Mouse (Mus musculus) CD4-positive, CD25-positive, alpha-beta regulatory T cell, adult 2 months (primary cell): ENCODE measurements at regions not wholly inside any gene's neighbourhood (a gene's known extent, or its start where the extent isn't known, plus 50 kb on each side); places are given as distances from the start of the nearest gene placed in this dataset.
A peak's percentile ranks its signal among the peaks of the same experiment; 100 is the strongest.

Experiments used
- DNase-seq: peaks from one replicate; pipeline ENCODE4 v3.0.0-alpha.2; 2012; ENCODE audit warnings: low read depth, low spot score

DNA sequence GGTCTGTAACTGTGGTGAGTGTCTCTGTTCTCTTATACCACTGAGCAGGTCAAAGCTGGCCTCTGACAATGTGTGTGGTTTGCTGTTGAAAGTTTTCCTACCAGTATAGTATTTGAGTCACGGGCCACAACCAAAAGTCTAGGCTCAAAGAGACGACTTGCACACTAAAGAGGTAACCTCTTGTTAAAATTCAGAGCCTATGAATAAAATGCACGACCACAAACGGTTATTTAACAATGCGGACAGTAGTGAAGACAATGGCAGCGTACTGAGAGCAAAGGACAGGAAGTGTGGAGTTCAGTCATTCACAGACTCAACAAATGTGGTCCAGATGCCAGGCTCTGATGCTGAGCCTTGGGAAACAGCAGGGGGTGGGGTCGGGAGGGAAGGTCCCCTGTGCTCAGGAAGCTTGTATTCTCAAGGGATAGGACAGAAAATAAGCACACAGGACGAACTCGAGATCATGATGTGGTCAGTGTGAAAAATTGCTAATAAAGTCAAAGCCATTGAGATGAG, 160.2 kb upstream of the Spdye4c start:
- DNase-seq: no peak

DNA sequence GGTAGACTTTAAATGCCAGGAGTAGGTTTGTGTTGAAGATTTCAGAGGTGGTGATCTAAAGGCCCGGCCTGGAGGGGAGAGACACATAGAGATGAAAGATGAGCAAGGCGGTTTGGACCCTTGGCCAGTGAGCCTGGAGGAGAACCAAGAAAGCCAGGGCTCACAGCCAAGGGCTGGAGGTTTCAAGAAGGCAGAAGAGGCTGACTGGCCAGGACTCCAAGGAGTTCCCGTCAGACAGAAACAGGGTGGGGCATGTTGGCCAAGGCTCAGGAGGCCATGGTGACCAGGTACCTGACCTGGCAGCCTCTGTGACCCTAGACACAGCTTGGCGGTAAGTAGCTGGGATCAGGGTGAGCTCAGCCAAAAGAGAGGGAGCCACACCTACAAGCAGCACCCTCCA, 159.3 kb upstream of the Spdye4c start:
- no peak for DNase-seq

DNA sequence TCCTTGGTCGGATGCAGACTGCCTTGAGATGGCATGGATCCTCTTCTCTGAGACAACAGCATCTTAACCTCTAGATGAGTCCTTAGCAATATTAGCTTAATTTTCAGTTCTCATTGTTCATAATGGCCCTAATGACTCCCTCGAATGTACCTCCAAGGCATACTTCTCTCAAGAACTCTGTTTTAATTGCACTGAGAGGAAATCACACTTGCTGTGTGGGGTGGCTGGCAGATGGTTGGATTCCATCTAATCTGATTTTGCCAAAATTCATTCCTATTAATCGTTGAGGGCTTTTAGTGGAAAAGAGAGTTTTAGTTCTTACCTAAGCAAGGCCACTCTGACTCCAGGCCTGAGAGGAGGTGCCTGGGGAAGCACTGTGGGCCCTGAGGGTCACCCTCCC, 158.3 kb upstream of the Spdye4c start:
- DNase-seq: no peak

DNA sequence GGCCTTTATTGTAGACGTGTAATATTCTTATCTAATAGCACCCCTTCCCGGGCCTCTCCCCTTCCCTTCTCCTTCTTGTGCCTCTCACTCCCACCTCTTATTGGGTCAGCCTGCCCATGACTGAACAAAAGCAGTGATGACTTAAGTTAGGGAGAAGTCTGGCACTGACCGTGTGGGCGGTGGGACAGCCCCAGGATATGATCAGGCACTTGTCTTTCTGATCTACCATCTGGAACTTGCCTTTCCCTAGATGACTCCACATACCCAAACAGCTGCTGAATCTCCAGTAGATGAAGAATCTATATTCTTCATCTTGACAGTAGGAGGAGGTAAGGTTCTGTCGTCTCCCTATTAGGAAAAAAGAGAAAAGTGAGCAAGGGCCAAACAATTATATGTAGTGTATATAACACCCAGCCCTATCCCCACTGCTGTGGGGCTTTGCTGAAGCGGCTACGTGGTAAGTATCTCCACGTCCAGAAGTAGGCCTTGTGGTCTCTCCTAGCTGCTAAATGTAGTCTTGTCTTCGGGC, 157.4 kb upstream of the Spdye4c start:
- no peak for DNase-seq

DNA sequence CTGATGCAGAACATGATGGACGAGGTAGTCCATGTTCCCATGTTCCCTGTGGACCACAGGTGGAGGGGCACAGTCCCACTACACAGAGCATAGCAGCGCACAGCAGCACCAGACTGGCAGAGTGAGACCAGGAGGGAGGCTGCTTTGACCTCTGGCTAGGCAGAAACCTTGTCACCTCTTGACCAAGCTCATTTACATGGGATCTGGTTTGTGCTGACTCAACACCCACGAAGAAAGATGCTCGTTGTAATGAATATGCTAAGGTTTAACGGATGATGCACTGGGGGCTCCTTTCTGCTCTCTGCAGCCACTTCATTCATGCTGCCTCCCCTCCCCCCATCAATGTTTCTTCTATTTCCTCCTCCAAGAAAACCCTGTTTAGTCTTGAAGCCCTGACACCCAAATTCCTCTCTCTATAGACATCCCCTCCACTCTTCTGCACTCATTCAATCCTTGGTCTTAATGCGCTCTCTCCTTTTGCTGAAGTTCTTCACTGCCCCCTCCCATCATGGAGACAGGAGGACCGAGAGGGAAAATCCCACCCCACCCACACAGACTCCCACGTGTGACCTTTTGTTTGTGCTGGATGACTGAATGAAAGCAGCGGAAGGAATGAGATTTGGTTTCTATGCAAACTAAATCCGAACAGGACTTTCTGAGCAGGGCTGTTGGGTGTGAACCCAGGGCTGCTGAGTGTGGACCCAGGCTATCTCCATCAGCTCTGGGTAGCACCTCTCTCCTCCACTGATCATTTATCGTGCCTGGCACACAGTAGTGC, 156.6 kb upstream of the Spdye4c start:
- no peak for DNase-seq

DNA sequence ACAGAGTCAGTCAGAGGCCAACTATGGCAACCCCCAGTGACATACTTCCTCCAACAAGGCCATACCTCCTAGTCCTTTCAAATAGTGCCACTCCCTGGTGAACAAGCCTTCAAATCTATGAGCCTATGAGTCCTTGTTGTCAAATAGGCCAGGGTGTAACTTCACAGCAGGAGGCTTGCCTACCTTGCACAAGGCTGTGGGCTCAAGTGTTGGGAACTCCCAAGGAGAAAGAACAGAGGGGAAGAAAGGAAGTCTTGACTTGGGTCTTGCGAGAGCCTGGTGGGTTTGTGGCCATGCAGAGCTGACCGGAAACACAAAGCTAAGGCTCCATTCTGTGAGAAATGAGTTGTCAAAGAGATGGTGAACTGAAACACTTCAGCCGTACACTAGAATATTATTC, 154.6 kb upstream of the Spdye4c start:
- DNase-seq: no peak

DNA sequence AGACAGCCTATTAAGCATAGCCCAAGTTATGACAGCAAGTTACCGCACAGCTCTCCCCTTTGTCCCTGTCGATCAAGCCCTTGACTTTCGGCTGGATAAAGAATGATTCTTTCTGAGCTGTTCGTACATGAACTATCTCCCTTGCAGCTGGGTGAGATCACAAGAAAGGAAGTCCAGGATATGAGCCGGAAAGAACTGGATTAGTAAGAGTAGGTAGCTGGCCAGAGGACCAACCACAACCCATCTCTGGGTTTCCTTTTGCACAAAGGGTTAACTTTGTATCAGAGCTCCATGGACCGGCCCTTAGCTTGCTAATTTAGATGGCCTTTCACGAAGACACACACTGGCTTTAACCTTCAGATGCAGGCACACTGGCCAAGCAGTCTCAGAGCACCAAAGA, 153.3 kb upstream of the Spdye4c start:
- DNase-seq: no peak

DNA sequence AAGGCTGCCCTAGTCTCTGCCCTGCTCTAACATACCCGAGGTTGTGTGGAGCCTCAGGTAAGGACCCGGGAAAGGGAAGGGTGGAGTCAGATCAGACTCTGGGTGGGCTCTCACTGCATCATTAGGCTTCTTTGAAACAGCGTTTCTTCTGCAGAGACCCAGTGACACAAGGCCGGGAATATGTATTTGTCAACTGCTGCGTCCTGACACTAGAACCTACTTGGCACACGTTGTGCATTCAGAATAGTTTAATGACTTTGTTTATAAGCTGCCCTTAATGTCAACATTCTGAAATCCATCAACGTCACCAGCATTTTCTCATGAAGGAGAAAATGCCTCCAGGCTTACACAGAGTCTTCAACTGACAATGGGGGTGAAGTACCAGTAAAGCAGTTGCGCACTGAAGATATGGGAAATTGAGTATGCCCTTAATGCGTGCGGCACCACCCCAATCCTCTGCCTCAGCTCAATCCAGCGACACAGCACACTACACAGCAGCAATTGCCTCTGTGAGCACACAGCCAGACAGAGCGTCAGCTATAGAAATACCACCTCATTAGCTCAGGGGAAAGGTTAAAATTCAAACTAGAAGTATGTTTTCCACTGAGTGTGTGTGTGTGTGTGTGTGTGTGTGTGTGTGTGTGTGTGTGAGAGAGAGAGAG, 152.7 kb upstream of the Spdye4c start:
- no peak for DNase-seq

DNA sequence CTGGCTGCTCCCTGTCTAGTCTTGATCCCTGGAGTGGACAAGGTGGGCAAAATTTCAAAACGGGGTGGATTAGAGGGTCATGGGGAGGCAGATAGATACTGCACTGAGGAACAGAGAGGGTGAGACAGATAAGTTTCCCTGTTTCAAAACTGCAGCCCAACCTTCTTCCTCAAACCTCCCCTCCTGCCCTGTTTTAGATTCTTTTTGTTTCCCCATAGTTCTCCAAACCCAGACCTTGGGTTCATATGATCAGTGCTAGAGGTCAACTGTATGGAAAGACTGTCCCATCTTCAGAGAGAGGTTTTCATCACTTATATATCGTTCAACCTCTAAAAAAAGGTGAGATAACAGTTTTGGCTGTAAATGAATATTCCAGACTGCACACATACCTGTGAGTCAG, 152.1 kb upstream of the Spdye4c start:
- no peak for DNase-seq

DNA sequence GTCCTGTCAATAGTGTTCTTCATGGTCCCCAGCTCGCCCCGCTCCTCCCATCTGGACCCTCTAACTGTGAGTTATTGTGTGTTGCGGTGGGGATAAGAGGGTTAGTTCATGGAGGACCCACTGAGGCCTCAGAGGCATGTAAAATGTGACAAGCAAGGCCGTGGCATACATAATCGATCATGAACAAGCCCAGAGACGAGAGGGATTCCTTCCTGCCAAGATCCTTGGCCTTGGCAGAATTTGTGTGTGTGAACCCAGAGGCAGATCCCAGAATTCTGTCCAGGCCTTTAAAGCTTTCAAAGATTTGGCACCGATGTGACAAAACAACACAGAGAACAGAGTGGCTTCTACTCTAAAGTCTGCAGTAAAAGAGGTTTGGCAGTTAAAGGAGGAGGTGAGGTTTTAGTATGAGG, 146.4 kb upstream of the Spdye4c start:
- DNase-seq: no peak

DNA sequence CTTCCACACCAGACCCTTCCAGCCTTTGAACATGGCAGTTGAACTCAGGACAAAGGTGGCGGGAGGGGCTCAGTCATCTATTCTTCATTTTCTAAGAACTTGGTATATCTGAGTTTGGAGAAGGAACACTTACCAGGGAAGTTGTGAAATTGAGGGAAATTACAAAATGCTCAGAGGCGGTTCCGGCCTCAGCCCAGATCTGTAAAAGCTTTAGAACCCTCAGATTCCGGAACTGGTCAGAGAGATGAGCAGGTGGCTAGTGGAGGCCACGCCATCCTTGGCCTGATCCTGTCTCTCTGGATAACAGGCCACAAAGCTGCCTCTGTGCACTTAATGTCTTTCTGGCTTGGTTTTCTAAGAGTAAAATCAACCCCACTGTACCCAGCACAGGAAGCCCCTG, 145.6 kb upstream of the Spdye4c start:
- DNase-seq: no peak

DNA sequence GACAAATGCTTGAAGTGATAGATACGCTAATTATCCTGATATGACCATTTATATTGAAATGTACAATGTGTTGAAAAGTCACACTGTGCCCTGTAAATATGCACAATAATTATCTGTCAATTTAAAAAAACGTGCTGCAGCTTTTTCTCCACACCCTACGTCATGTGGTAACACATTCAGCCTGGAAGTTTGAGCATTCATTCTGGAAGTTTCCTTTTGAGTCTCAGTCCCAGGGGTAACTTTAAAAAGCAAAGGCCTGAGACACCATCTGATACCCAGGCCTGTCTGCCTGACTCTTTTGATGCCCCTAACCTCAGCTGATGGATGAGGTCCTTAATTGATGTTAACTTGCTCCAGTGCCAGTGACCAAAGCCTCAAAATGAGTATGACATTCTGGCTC, 141.7 kb upstream of the Spdye4c start:
- DNase-seq: no peak

DNA sequence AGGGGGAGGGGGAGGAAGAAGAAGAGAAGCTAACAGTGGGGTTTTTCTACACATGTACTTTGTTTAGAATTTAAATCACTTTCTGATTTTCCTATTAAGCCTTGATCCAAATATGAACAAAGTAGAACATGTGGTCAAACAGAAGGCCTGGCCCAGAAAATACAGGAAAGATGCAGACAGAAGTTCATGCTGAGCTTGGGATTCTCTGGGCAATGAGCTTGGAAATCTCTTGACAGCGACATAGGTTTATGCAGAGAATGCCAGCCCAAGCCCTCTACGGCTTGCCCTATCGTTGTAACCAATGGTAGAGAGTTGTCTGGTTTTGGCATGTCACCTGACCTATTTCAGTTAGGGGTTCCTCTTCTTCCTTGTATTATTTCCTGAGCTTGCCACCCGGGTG, 141.0 kb upstream of the Spdye4c start:
- no peak for DNase-seq

DNA sequence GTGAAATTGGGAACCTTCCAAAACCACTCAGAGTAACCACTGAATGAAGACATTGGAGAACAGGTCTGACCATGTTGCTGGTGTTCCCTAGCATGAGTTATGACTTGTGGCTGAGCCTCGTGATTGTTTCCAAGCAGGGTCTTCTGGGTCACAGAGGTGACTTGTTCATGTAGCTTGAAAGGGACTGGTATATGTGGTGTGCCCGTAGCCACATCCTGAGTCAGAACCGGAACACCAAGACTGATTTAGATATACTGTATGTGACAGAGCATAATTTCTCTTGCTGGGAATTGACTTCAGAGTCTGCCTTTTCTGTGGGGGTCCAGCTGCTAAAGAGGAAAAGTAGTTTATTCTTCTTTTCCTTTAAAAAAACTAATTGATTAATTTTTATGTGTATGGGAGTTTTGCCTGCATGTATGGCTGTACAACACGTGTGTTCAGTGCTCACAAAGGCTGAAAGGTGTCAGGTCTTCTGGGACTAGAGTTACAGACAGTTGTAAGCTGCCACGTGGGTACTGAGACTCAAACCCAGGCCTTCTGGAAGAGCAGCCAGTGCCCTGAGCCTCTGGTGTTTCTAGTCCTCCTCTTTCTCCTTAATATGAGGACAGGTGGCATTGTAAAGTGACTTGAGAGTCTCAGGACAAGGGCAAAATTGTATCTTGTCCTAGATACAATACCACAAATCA, 139.3 kb upstream of the Spdye4c start:
- peak; percentile 63 for DNase-seq

DNA sequence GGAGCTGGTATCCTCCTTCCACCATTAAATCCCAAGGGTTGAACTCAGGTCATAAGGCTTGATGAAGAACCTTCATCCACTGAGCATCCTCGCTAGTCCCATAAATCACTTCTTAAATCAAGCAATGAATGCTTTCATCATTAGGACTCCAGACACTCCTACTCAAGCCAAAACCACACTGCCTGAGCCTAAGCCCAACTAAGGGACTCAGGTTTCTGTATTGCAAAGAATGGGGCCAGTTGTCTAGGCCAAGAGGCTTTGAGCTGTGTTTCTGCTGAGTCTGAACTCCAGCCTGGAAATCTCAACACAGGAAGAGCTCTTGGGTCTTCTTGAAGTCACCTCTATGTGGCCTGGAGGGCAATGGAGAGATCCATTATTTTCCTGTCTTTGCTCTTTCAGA, 138.4 kb upstream of the Spdye4c start:
- no peak for DNase-seq

DNA sequence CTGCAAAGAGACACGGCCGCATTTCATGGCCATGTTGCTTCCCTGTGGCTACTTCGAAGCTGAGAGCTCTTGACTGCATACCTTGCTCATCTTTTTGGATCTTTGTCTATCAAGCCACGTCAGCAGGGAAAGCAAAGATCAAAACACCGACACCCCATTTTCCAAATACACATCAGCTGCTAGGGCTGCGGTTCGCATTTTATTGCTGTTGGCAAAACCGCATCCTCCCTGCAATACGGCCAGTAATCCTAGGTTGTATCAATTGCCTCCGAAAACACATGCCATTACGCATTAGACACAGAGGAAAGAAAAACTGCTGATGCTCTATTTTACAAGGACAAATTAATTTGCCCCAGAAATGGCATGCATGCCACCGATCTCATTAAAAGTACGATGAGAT, 136.5 kb upstream of the Spdye4c start:
- DNase-seq: no peak

DNA sequence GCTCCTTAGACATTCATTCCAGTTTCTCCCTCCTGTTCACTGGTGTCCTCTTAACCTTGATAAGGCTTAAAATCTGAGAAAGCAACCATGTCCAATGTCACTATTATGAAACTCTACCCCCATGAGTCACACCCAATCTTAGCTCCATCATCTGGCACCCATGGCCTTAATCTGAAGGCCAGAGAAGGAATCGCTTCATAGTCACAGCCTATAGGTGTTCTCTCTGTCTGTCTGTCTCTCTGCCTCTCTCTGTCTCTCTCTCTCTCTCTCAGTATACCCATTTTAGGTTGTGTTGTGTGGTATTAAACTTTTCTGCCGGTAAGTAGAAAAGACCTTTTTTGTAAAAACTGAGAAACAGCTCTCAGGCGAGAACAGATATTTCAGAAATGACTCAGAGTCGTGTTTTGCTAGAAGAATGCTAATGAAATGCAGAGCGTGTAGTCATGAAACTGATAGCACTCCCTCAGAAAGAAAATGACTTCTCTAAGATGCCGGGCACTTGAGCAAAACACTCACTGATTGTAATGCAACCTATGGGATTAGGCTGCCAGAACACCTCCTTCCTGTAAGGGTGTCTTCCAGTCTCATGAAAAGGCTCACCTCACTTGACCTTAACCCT, 133.3 kb upstream of the Spdye4c start:
- DNase-seq: peak; percentile 42

DNA sequence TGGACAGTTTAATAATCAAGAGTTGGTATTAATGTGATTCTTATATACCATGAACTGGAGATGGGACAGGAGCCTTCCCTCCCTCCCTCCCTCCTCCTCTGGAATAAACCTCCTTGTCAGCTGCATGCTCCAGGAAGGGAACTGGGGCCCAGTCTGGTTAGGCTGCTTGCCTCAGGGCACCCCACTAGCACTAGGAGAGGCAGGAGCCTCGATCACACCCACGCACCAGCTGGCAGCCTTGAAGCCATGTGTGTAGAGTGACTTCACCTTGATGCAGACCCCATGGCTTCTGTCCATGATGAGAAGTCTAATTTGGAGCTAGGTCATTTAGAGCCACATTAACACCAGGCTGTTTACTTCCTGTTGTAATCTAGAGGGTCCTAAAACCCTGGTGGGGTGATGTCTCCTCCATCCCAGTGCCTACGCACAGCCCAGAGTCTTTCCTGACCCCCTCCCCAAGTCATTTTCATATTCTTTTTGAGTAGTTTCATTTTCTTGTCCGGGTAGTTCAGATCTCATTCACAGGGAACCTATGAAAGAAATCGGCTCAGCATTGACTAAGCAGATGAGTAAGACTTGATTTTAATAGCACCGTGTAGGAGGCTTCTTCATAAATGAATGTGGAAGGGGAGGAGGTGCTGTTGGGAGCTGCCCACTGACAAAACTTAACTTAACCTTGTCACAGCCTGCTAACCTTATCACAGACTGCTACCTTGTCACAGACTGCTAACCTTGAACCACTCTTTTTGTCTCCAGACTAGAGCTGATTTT, 125.6 kb upstream of the Spdye4c start:
- DNase-seq: peak; percentile 44

DNA sequence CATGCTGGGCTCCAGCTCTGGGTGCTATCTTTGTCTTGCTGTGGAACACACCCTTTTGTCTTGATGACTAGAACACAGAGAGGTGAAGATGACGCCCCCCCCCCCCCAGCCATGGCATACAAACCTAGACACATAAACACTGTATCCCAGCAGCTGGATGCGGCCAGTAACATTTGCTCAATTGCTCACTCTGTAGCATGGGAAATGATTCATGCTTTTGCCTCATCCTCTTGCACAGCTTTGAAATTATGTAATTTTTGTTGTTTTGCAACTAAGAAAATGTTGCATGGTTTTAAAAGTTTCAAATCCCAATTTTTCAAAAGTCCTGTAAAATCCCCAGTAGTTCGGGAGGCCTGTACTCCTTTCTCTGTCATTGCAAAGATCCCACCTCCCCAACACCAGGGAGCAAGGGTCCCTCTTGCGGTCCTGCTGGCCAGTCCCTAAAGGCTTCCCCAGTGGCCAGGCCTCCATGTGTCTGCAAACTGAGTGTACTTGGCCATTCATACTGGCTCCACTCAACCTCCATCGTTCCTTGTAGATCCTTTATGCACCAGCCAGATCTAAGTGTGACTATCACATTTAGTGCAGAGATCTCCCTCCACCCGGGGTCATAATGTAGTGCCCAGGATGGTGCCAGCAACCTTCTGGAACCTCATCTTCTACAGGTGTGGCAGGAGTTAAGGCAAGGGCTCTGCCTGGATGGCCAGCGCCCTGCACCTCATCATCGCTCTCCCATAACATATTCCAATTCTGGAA, 123.3 kb upstream of the Spdye4c start:
- DNase-seq: no peak

DNA sequence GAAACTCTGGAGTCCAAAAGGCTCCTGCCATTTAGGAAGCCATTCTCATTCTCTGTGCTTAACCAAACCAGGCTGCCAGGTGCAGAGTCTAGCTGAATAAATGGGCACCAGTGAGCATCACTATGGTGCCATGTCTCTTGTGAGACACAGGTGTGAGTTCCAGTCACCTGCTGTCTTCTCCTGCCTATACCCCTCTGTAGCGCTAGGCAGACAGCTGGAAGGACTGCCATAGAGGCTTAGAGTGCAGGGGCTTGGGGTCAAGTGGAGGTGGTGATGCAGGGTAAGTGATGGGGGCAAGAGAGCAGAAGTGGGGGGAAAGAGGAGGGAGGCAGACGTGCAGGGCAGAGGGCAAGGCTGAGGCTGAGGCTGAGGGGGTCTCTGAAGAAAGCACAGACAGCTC, 122.7 kb upstream of the Spdye4c start:
- no peak for DNase-seq
